Mouse (Mus musculus) C2C12 (cell line): Measurements from ENCODE around the gene Snrpa1.

Experiments used
- CTCF ChIP-seq: IDR thresholded peaks from one replicate; pipeline ENCODE4 v1.5.1; 2011; ENCODE audit not compliant: control insufficient read depth, insufficient read depth, insufficient read length
- MAX ChIP-seq: IDR thresholded peaks from one replicate; pipeline ENCODE4 v1.6.1; 2011; ENCODE audit warnings: mild to moderate bottlenecking, control low read depth
- USF1 ChIP-seq: IDR thresholded peaks from one replicate; pipeline ENCODE4 v1.6.1; 2011; ENCODE audit warnings: low read depth, mild to moderate bottlenecking, control low read depth, moderate library complexity

DNA sequence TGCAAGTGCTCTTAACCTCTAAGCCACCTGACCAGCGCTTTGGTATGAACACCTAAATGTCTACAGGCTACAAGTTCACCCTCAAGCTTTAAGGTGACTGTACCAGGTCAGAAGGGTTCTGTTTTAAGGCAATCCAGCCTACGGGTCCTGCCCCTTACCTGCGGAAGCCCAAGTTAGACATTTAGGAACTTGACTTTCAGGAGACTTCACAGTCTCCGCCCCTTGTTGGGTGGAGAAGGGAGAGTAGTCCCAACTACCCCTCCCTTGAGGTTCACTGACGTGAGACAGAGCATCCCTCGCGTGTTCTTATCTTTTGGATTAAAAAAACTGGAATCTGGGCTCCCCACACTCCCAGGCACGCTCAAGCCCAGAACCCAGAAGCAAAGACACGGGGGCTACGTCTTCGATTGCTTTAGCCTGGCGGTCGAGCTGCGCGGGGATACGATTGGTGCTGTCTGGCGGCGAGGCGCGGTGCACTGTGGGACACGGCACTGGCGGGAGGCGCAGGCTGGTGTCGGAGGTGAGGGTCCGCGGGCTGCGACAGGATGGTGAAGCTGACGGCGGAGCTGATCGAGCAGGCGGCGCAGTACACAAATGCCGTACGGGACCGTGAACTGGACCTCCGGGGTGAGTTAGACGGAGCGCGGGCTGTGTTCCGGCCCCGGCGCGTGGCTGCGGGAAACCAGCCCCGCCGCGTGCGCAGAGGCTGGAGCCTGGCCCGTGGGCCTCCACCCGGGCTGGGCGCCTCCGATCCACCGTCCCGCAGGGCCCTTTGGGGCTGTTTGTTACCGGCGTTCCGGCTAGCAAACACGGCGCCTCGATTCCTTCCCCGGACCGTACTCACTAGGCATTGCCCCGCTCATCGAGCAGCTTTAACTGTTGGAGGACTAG lies 1.5 kb downstream of the Snrpa1 start:
- TF ChIP-seq CTCF (no peak), MAX (peak; percentile 59), USF1 (no peak)
